Mouse (Mus musculus) hematopoietic stem cell, adult 5-6 weeks (primary cell): ENCODE measurements at regions not wholly inside any gene's neighbourhood (a gene's known extent, or its start where the extent isn't known, plus 50 kb on each side); places are given as distances from the start of the nearest gene placed in this dataset.

Experiments used
- ATAC-seq, 2 experiments: fragments of 125-278 bp in 1 of 2; replicated peaks in 1 of 2; 2 replicates each; pipeline ENCODE4 v1.8.0; 2016 to 2017; ENCODE audit warnings: inconsistent platforms in 2 of 2, mild to moderate bottlenecking in 2 of 2, moderate number of reproducible peaks in 2 of 2, low read depth in 1 of 2, moderate TSS enrichment in 1 of 2; ENCODE audit not compliant: low FRiP score in 2 of 2, poor library complexity in 2 of 2, severe bottlenecking in 2 of 2, insufficient read depth in 1 of 2, low TSS enrichment in 1 of 2

DNA sequence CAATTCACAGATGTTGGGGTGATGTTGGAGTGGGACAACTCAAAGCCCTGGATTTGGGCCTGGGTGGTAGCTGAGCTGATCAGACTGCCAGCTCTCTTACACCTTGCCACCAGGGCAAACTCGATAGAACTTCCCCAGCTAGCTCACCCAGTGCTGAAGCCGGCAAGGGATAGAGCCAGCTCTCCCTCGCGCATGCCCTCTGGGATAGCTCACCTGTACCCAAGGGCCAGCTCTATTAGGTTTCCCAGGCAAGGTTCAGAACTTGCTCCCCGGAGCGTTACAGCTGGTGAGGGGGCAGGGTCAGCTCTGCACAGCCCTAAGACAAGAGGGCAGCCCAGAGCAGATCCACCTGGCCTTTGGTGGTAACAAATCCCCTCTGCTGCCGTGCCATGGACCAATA is 54.1 kb upstream of the 1700012A03Rik start:
- ATAC-seq: no peak

DNA sequence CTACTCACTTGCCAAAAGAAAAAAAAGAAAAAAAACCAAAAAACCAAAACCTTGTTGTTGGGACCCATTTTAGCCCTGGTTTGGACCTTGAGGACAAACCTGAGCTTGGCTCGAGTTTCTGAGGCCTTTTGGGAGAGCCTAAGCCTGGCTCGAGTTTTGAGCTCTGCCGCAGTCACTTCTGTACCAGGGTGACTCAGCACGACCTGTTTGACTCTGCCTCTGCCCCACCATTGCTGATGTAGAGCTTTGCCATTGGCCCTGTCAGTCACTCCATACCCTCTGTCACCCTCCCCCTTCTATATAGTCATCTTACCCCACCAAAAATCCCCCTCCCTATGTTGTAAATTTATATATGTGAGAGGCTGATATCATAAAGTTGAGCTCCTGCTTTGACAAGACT is 54.8 kb upstream of the 1700012A03Rik start:
- no peak for ATAC-seq

DNA sequence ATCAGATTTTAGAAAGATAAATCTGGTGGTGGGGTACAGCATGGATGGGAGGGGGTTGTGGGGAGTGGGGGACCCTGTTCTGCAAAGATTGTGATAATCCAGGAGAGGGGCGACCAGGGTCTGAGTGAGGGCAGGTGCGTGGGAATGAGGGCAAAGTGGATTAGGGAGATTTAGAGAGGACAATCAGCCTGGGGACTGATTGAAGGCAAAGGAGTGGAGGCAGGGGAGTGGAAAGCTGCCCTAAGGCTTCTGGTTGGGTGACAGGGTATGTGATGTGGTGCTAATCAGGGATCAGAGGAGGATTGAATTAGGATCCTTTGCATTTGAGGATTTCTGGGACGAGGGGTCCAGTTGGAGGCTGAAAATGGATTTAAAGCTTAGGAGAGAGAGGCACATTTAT is 64.3 kb upstream of the 1700012A03Rik start:
- ATAC-seq: no peak

DNA sequence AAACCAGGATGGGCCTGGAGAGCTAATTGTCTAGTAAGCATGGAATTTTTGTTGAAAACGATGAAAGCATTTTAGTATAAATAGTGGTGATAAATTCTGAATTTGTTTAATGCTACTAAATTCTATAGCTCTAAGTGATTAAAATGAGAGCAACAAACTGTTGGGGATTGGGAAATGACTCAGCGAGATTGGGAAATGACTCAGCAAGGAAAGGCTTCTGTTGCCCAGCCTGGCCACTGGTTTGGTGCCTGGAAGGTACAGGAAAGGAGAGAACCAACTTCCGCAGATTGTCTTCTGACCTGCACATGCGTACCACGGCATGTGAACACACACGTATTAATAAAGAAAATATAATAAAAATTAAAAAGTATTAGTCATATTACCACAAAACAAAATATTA is 73.3 kb upstream of the 1700012A03Rik start:
- no peak for ATAC-seq

- ATAC-seq: no peak
Measured at GRCm38 (mm10) chr6:31948063-31948481, 102.0 kb upstream of the 1700012A03Rik start.

GRCm38 (mm10) chr6:31946572-31946971 is 103.5 kb upstream of the 1700012A03Rik start:
- no peak for ATAC-seq

- no peak for ATAC-seq
Measured at GRCm38 (mm10) chr6:31945347-31945746, 104.7 kb upstream of the 1700012A03Rik start.

GRCm38 (mm10) chr6:31944546-31944945 is 105.5 kb upstream of the 1700012A03Rik start:
- no peak for ATAC-seq

DNA sequence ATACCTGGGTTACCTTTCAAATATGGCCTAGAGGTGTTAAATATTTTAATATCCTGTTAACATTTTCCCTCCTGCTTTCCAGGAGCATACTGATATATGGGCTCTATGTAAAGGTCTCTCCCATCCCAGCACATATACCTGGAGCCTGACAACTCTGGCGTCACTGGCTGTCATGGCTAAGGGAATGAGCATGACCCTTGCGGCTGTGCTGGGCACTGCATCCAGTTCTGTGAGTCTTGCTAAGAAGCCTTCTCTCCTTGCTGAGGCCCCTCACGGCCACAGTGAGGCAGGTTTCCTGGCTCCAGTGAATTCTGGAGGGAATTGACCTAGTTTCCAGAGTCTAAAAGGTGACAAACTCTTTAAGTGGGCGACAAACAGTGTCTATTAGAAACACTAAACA is 107.3 kb upstream of the 1700012A03Rik start:
- no peak for ATAC-seq

DNA sequence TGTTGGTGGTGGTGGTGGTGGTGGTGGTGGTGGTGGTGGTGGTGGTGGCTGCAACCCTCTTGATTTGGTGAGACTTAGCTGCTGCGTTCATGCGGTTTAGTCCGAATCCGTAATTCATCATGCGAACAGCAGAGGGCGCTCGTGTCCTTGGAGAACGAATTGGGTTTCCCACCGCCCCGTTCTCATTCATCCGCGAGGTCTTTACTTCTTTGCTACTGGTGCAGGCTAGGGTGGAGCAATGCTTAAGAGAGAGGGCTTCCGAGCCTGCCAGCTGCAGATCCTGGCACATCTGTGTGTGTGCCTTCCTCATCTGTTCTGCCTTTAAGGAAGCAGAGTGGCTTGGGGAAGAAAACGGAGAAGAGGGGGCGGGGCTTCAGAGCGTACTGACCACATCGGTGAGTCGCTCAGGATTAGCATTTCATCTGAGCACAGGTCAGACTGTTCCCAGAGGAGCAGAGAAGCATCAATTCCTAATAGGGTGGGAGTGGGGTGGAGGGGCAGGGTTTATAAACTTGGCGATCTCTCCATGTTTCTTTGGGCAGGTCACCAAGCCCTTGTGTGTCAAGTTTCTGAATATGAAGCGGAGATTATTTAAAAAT is 111.7 kb upstream of the 1700012A03Rik start:
- ATAC-seq: peak; percentile 51 to 59; a peak in 3 of 4 replicates

GRCm38 (mm10) chr6:31937146-31937545 is 112.9 kb upstream of the 1700012A03Rik start:
- no peak for ATAC-seq

GRCm38 (mm10) chr6:31934826-31935225 is 115.2 kb upstream of the 1700012A03Rik start:
- ATAC-seq: no peak

DNA sequence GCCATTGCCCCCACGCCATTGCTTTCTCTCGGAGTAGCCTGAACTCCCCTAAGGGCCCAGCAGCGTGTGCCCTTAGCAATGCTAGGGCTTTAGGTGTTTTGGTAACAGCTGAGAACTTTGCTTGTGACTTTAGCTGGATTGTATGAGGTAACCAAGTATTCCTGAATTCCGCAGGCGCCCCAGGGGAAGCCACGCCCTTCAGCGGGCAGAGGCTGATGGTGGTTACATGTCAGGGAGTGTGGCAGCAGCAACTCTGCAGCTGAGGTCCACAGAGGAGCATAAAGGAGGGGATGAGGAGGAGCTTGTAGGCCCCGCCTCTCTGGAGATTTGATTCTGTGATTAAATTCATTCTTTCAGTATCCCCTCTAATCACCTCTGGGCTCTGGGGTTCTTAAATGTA is 116.1 kb upstream of the 1700012A03Rik start:
- ATAC-seq: no peak

DNA sequence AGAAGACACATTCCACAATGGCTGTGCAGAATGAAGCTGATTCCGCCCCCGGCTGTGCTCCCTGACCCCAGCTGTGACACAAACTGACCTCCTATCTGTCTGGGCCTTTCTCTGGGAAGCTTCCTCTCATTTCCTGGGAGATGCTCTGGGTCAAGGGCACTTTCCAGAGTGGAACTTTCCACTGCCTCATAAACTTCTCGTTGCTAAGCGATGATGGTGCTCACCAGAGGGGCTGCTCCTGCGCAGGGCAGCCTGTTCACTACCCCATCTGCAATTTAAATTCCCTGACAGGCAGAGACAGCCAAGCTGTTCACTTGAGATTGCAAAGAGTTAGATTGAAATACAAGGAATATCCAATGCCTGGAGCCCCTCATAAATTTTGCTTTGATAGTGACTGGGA is 116.7 kb upstream of the 1700012A03Rik start:
- no peak for ATAC-seq

GRCm38 (mm10) chr6:31931116-31931515 is 118.9 kb upstream of the 1700012A03Rik start:
- no peak for ATAC-seq

DNA sequence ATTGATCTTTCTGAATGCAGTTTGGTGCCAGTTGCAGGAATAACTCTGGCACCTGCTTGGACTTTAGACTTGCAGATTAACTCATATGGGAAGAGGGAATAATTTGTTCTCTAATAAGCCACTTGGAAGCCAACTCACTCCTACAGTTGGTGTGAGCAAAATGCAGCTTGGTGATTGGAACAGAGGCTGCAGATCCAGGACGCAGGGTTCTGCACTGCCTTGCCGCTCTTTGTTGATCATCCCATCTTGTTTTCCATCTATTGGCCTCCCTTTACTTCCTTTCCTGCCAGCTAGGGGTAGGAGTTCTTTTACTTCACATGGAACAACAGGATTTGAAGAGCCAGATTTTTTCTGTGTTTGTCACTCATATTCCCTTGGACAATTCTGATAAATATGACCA is 120.9 kb upstream of the 1700012A03Rik start:
- no peak for ATAC-seq

GRCm38 (mm10) chr6:31927181-31927580 is 122.9 kb upstream of the 1700012A03Rik start:
- no peak for ATAC-seq

GRCm38 (mm10) chr6:31924669-31925046 is 125.4 kb upstream of the 1700012A03Rik start:
- no peak for ATAC-seq

DNA sequence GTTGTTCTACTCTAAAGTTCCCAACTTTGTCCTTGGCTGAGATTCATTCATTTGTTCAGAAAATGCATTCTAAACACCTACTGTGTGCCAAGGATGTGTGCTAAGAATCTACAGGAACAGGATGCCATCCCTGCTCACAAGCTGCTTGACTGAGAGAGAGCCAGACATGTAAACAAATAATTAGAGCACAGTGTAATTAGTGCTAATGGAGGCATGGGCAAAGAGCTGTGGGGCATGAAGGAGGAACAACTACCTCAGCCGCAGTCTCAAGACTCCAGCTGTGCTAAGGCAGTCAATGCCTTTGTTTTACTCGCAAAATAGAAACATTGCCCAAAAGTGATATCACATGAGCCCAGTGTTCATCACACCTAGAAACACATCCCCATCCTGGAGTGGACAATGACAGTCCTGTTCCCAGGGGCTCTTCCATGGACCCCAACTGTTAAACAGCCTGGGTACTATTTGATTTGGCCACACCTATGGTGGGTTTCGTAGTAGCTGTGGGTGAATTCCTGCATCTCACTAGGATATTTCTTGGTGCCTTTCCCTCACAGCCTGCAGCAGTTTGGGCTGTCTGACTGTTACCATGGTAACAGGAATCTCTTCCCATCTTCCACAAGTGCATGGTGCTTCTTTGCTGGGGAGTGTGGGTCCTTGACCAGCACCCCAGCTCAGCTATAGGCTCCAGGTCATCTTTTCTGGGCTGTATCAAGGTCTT is 125.9 kb upstream of the 1700012A03Rik start:
- ATAC-seq: no peak
